Mouse (Mus musculus) CH12.LX (cell line): Measurements from ENCODE around the gene Selp. TPM values are rescaled to one million over a fixed set of nuclear protein-coding genes. Genes with fewer than 3 reads are reported as not detected.

ENCODE experiments used
- DNase-seq: peaks from one replicate; pipeline ENCODE4 v3.0.0-alpha.2; 2013; ENCODE audit errors: extremely low read depth
- H3K27ac ChIP-seq: 2 replicates; pipeline ENCODE4 v1.5.1; 2012; ENCODE audit warnings: low read depth, mild to moderate bottlenecking, control low read depth, moderate library complexity; ENCODE audit not compliant: insufficient read depth
- H3K27me3 ChIP-seq: replicated peaks from 2 replicates; pipeline ENCODE3; 2012; ENCODE audit warnings: inconsistent platforms
- H3K36me3 ChIP-seq, 2 experiments: replicated peaks in 1 of 2; 2 replicates each; pipeline versions ENCODE3 to v1.6.1; 2012; ENCODE audit warnings: inconsistent platforms in 1 of 2, low read length in 1 of 2, mild to moderate bottlenecking in 1 of 2, mixed read lengths in 1 of 2, moderate library complexity in 1 of 2; ENCODE audit not compliant: control insufficient read depth in 1 of 2, insufficient read depth in 1 of 2
- H3K4me1 ChIP-seq, 2 experiments: 2 replicates each; pipeline ENCODE4 v1.6.1; 2012; ENCODE audit warnings: inconsistent platforms in 1 of 2, moderate library complexity in 1 of 2; ENCODE audit not compliant: insufficient read depth in 2 of 2, control insufficient read depth in 1 of 2
- H3K4me2 ChIP-seq: 2 replicates; pipeline ENCODE4 v1.6.1; 2012; ENCODE audit warnings: low read depth, mild to moderate bottlenecking, control low read depth; ENCODE audit not compliant: poor library complexity, insufficient read depth, severe bottlenecking
- H3K4me3 ChIP-seq, 3 experiments: fragments of 150-350 bp in 1 of 3; sonication (generic) in 1 of 3; replicated peaks in 1 of 3; 2 replicates each; pipeline versions ENCODE3 to v1.5.1; 2011 to 2012; ENCODE audit warnings: low read depth in 2 of 3, low read length in 2 of 3, mild to moderate bottlenecking in 2 of 3, moderate library complexity in 2 of 3, control low read depth in 1 of 3, improper control_type of control experiment in 1 of 3, inconsistent platforms in 1 of 3, mixed read lengths in 1 of 3; ENCODE audit not compliant: poor library complexity in 1 of 3
- H3K79me2 ChIP-seq: replicated peaks from 2 replicates; pipeline ENCODE4 v1.6.1; 2012; ENCODE audit warnings: mild to moderate bottlenecking, moderate library complexity; ENCODE audit not compliant: control insufficient read depth, poor library complexity, insufficient read depth, severe bottlenecking; ENCODE audit errors: extremely low read depth
- H3K9ac ChIP-seq: 2 replicates; pipeline ENCODE4 v1.6.1; 2012; ENCODE audit warnings: low read depth, mild to moderate bottlenecking, control low read depth, moderate library complexity; ENCODE audit not compliant: insufficient read depth
- H3K9me3 ChIP-seq: replicated peaks from 2 replicates; pipeline ENCODE3; 2012; ENCODE audit warnings: low read length, inconsistent platforms, mixed read lengths
- BHLHE40 ChIP-seq: IDR thresholded peaks from 2 replicates; pipeline ENCODE4 v1.6.1; 2011; ENCODE audit warnings: mild to moderate bottlenecking, low read depth, low read length, improper control_type of control experiment
- CHD1 ChIP-seq: IDR thresholded peaks from 2 replicates; pipeline ENCODE4 v1.6.1; 2012; ENCODE audit warnings: low read depth, low read length, improper control_type of control experiment, inconsistent platforms
- CTCF ChIP-seq, 2 experiments: IDR thresholded peaks in 1 of 2; conservative IDR thresholded peaks in 1 of 2; 2 replicates each; pipeline ENCODE4 v1.5.1; 2011 to 2012; ENCODE audit warnings: low read depth in 2 of 2, low read length in 2 of 2, improper control_type of control experiment in 1 of 2, inconsistent platforms in 1 of 2, mild to moderate bottlenecking in 1 of 2, moderate library complexity in 1 of 2
- HCFC1 ChIP-seq: IDR thresholded peaks from 2 replicates; pipeline ENCODE4 v1.6.1; 2012; ENCODE audit warnings: low read depth, mild to moderate bottlenecking, inconsistent platforms, low read length, improper control_type of control experiment
- IRF4 ChIP-seq: IDR thresholded peaks from 2 replicates; pipeline ENCODE4 v1.6.1; 2014; ENCODE audit warnings: low read depth, mild to moderate bottlenecking, inconsistent platforms, low read length, improper control_type of control experiment
- JUND ChIP-seq: conservative IDR thresholded peaks from 2 replicates; pipeline ENCODE4 v1.6.1; 2011; ENCODE audit warnings: low read depth, low read length, improper control_type of control experiment
- MAFK ChIP-seq: IDR thresholded peaks from 2 replicates; pipeline ENCODE4 v1.6.1; 2011; ENCODE audit warnings: low read length, improper control_type of control experiment; ENCODE audit not compliant: insufficient replicate concordance
- MAX ChIP-seq: IDR thresholded peaks from 2 replicates; pipeline ENCODE4 v1.6.1; 2011; ENCODE audit warnings: low read length, improper control_type of control experiment
- MAZ ChIP-seq: IDR thresholded peaks from 2 replicates; pipeline ENCODE4 v1.6.1; 2012; ENCODE audit warnings: low read depth, mild to moderate bottlenecking, inconsistent platforms, low read length, improper control_type of control experiment, moderate library complexity
- MEF2A ChIP-seq: IDR thresholded peaks from 2 replicates; pipeline ENCODE4 v1.6.1; 2014; ENCODE audit warnings: low read depth, mild to moderate bottlenecking, inconsistent platforms, low read length, improper control_type of control experiment, borderline replicate concordance
- MYC ChIP-seq: IDR thresholded peaks from 2 replicates; pipeline ENCODE4 v1.6.1; 2011; ENCODE audit warnings: low read depth, mild to moderate bottlenecking, improper control_type of control experiment, low read length
- POLR2A ChIP-seq: IDR thresholded peaks from 2 replicates; pipeline ENCODE4 v1.6.1; 2011; ENCODE audit warnings: low read depth, mild to moderate bottlenecking, improper control_type of control experiment, low read length
- SIN3A ChIP-seq: IDR thresholded peaks from 2 replicates; pipeline ENCODE4 v1.6.1; 2012; ENCODE audit warnings: low read length, improper control_type of control experiment, inconsistent platforms
- SMC3 ChIP-seq: IDR thresholded peaks from 2 replicates; pipeline ENCODE4 v1.6.1; 2011; ENCODE audit warnings: low read depth, low read length, improper control_type of control experiment
- TBP ChIP-seq: conservative IDR thresholded peaks from 2 replicates; pipeline ENCODE4 v1.6.1; 2011; ENCODE audit warnings: low read depth, low read length, improper control_type of control experiment
- TCF12 ChIP-seq: IDR thresholded peaks from 2 replicates; pipeline ENCODE4 v1.6.1; 2014; ENCODE audit warnings: low read depth, mild to moderate bottlenecking, inconsistent platforms, low read length, improper control_type of control experiment
- USF1 ChIP-seq: IDR thresholded peaks from 2 replicates; pipeline ENCODE4 v1.6.1; 2014; ENCODE audit warnings: low read depth, mild to moderate bottlenecking, inconsistent platforms, low read length, improper control_type of control experiment
- ZC3H11A ChIP-seq: IDR thresholded peaks from 2 replicates; pipeline ENCODE4 v1.6.1; 2012; ENCODE audit warnings: low read depth, mild to moderate bottlenecking, inconsistent platforms, low read length, improper control_type of control experiment
- ZKSCAN1 ChIP-seq: IDR thresholded peaks from 2 replicates; pipeline ENCODE4 v1.6.1; 2012; ENCODE audit warnings: low read depth, inconsistent platforms, low read length, improper control_type of control experiment, borderline replicate concordance
- ZNF384 ChIP-seq: IDR thresholded peaks from 2 replicates; pipeline ENCODE4 v1.6.1; 2012; ENCODE audit warnings: low read depth, low read length, improper control_type of control experiment, inconsistent platforms
- dilution Hi-C: fragments of 300-500 bp; cut with MboI; formaldehyde crosslinking; loops from 2 replicates; pipeline ENCODE4 v1.14.3; 2020; ENCODE audit warnings: low sequenced_read_pairs; ENCODE audit not compliant: extremely low pct_unique_long_range_greater_than_20kb, extremely low pct_ligation_motif_present
- in situ Hi-C: fragments of 300-500 bp; cut with MboI; formaldehyde crosslinking; loops from 3 replicates; pipeline ENCODE4 v1.14.3; 2019; ENCODE audit warnings: low sequenced_read_pairs, low pct_ligation_motif_present, low pct_unique_long_range_greater_than_20kb, mixed read lengths
- polyA plus RNA-seq: library from polyadenylated mRNA; unstranded; fragments of >175 nt; gene quantifications from 2 replicates; pipeline ENCODE4 v1.2.1, GENCODE M21; 2012; ENCODE audit warnings: low read depth; ENCODE audit not compliant: insufficient read length
- total RNA-seq, 2 experiments: library from RNA; depleted of rRNA; stranded (reverse); fragments of 300-350 nt in 1 of 2; fragments of >200 nt in 1 of 2; gene quantifications; 2 replicates each; pipeline ENCODE4 v1.2.3; 2012 to 2014

Gene Selp
- total and polyA plus RNA-seq, 3 experiments: 0.21 to 0.43 TPM; not detected in 1

- TF ChIP-seq MAFK: no peak
These were observed 37.8 kb downstream of the Selp start (continued) for GRCm38 (mm10) chr1:164152836-164153235.

GRCm38 (mm10) chr1:164154983-164155382, 39.9 kb downstream of the Selp start:
- Histone ChIP-seq H3K36me3 (no peaks in the 10 kb centered on the region), H3K9me3 (no peaks in the 10 kb centered on the region), H3K27ac (no peak overlapping the region), H3K4me3 (no peak overlapping the region), H3K4me2 (no peak overlapping the region), H3K79me2 (no peaks in the 10 kb centered on the region), H3K4me1 (no peaks in the 10 kb centered on the region), H3K27me3 (peaks cover 27% of the 10 kb centered on the region), H3K9ac (no peak overlapping the region)
- TF ChIP-seq TBP: no peak
- no peak for TF ChIP-seq IRF4
- no peak for TF ChIP-seq CTCF (conservative IDR thresholded peaks at IDR 0.05 in 1 of 2, IDR thresholded peaks at IDR 0.05 in 1 of 2; ENCODE audit: low read depth in 2 of 2, low read length in 2 of 2)
- TF ChIP-seq ZKSCAN1: no peak
- TF ChIP-seq MYC: no peak
- no peak for TF ChIP-seq SIN3A
- no peak for TF ChIP-seq POLR2A
- TF ChIP-seq TCF12: no peak
- TF ChIP-seq JUND: no peak
- no peak for TF ChIP-seq ZC3H11A
- TF ChIP-seq CHD1: no peak
- TF ChIP-seq ZNF384: no peak
- no peak for TF ChIP-seq MAZ
- no peak for TF ChIP-seq HCFC1
- no peak for TF ChIP-seq MAX
- in situ Hi-C loops (no loop called here), dilution Hi-C loops (no loop called here)
- no peak for DNase-seq

GRCm38 (mm10) chr1:164158571-164158970, 43.5 kb downstream of the Selp start:
- dilution Hi-C loops (no loop called here), in situ Hi-C loops (no loop called here)
- Histone ChIP-seq H3K27me3 (peaks cover 20% of the 10 kb centered on the region), H3K4me3 (no peak overlapping the region), H3K9ac (no peak overlapping the region), H3K79me2 (no peaks in the 10 kb centered on the region), H3K9me3 (no peaks in the 10 kb centered on the region), H3K36me3 (no peaks in the 10 kb centered on the region), H3K4me2 (no peak overlapping the region), H3K27ac (no peak overlapping the region), H3K4me1 (no peaks in the 10 kb centered on the region)
- TF ChIP-seq USF1 (no peak), BHLHE40 (no peak), SMC3 (no peak), ZC3H11A (no peak), MEF2A (no peak)
- DNase-seq: no peak
